Mouse (Mus musculus) brain, embryonic 14.5 days (tissue): ENCODE results near the gene Clip1.
"Not testable (repeated sequence)": the region's sequence is repeated elsewhere in the genome, so short reads cannot be mapped to it uniquely, and the experiment has no call there.

ENCODE experiments used
- CTCF ChIP-seq: fragments of 200-500 bp; IDR thresholded peaks from 2 replicates; pipeline ENCODE4 v1.5.1; 2012; ENCODE audit warnings: inconsistent platforms, mild to moderate bottlenecking, moderate library complexity, borderline replicate concordance; ENCODE audit not compliant: insufficient read depth, insufficient read length; ENCODE audit errors: extremely low read depth
- POLR2A ChIP-seq: fragments of 200-500 bp; IDR thresholded peaks from 2 replicates; pipeline ENCODE4 v1.6.1; 2012; ENCODE audit warnings: mild to moderate bottlenecking, inconsistent platforms, borderline replicate concordance; ENCODE audit not compliant: poor library complexity, insufficient read depth, insufficient read length, severe bottlenecking; ENCODE audit errors: extremely low read depth

- not testable (repeated sequence) for TF ChIP-seq CTCF, POLR2A
Measured at GRCm38 (mm10) chr5:123723816-123724215, 39.4 kb upstream of the Clip1 start.
